Mouse (Mus musculus) intestine, postnatal 0 days (tissue): Measurements from ENCODE around the gene Usp54. TPM values are rescaled to one million over a fixed set of nuclear protein-coding genes. Genes with fewer than 3 reads are reported as not detected.
"Not testable (repeated sequence)": the region's sequence is repeated elsewhere in the genome, so short reads cannot be mapped to it uniquely, and the experiment has no call there.

Experiments
- ATAC-seq: fragments of 200-750 bp; cut with Nextera tagmentation; 2 replicates; pipeline ENCODE4 v1.8.0; 2017; ENCODE audit warnings: mild to moderate bottlenecking, moderate TSS enrichment, moderate library complexity
- H3K27ac ChIP-seq: fragments of 300-500 bp; sonication (generic); 2 replicates; pipeline ENCODE4 v1.5.1; 2014; ENCODE audit warnings: mild to moderate bottlenecking, low read depth, low read length, moderate library complexity
- H3K27me3 ChIP-seq: fragments of 300-500 bp; sonication (generic); replicated peaks from 2 replicates; pipeline ENCODE4 v1.6.1; 2014; ENCODE audit warnings: low read length, mixed read lengths; ENCODE audit not compliant: control insufficient read depth, insufficient read depth
- H3K36me3 ChIP-seq: fragments of 300-500 bp; sonication (generic); 2 replicates; pipeline ENCODE4 v1.6.1; 2014; ENCODE audit warnings: mild to moderate bottlenecking, moderate library complexity; ENCODE audit not compliant: control insufficient read depth, insufficient read depth
- H3K4me1 ChIP-seq: fragments of 300-500 bp; sonication (generic); replicated peaks from 2 replicates; pipeline ENCODE4 v1.6.1; 2014; ENCODE audit warnings: antibody characterized with exemption, low read length, mixed read lengths; ENCODE audit not compliant: control insufficient read depth, insufficient read depth
- H3K4me2 ChIP-seq: fragments of 300-500 bp; sonication (generic); replicated peaks from 2 replicates; pipeline ENCODE4 v1.6.1; 2014; ENCODE audit warnings: low read depth, mild to moderate bottlenecking, moderate library complexity
- H3K4me3 ChIP-seq: fragments of 300-500 bp; sonication (generic); 2 replicates; pipeline ENCODE4 v1.5.1; 2014; ENCODE audit warnings: low read depth, low read length
- H3K9ac ChIP-seq: fragments of 300-500 bp; sonication (generic); 2 replicates; pipeline ENCODE4 v1.6.1; 2014; ENCODE audit warnings: mild to moderate bottlenecking, low read depth, low read length
- H3K9me3 ChIP-seq: fragments of 300-500 bp; sonication (generic); 2 replicates; pipeline ENCODE4 v1.6.1; 2016; ENCODE audit warnings: mixed run types; ENCODE audit not compliant: control insufficient read depth
- CTCF ChIP-seq: sonication (generic); IDR thresholded peaks from 2 replicates; pipeline ENCODE4 v1.5.1; 2016; ENCODE audit warnings: low read depth, mild to moderate bottlenecking, control low read depth, antibody characterized with exemption, moderate library complexity
- WGBS: fragments of 180-500 bp; shearing (Covaris S2); extraction: QIAGEN DNeasy Blood & Tissue Kit; methylation state at CpG from one replicate; pipeline ENCODE4 v1.1.7; 2014; 5-methylcytosine and 5-hydroxymethylcytosine counted together
- polyA plus RNA-seq: library from polyadenylated mRNA; unstranded; fragments of >200 nt; fragmentation: Nextera tagmentation; extraction: Ambion mirVana; gene quantifications from 2 replicates; pipeline ENCODE4 v1.2.1, GENCODE M21; 2015

Gene Usp54
- polyA plus RNA-seq, 1 experiment from 2014 or later, result 2.2 TPM

DNA sequence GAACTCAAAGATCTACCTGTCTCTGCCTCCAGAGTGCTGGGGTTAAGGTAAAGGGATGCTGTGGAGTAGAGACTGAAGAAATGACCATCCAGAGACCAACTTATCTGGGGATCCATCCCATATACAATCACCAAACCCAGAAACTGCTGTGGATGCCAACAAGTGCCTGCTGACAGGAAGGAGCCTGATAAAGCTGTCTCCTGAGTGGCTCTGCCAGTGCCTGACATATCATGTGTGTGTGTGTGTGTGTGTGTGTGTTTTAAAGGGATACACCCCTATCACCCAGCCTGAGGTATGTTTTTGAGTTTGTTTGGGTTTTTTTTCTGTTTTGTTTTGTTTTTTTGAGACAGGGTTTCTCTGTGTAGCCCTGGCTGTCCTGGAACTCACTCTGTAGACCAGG is 5.5 kb upstream of the Usp54 start:
- Histone ChIP-seq H3K27ac (no peak overlapping the region), H3K9ac (no peak overlapping the region), H3K9me3 (no peaks in the 10 kb centered on the region), H3K4me3 (no peak overlapping the region), H3K4me1 (peaks cover 4% of the 10 kb centered on the region; the same call in 1 of the 2 replicates), H3K4me2 (no peak overlapping the region), H3K27me3 (no peaks in the 10 kb centered on the region), H3K36me3 (no peaks in the 10 kb centered on the region)
- ATAC-seq, result no peak
- TF ChIP-seq CTCF, result no peak

GRCm38 (mm10) chr14:20645547-20645946 is 4.7 kb upstream of the Usp54 start:
- no peak for ATAC-seq
- no peak overlapping the region for H3K4me2 ChIP-seq
- no peaks in the 10 kb centered on the region for H3K9me3 ChIP-seq
- no peak overlapping the region for H3K4me3 ChIP-seq
- H3K9ac ChIP-seq, result no peak overlapping the region
- no peak overlapping the region for H3K27ac ChIP-seq
- H3K27me3 ChIP-seq, result no peaks in the 10 kb centered on the region
- H3K36me3 ChIP-seq, result no peaks in the 10 kb centered on the region
- H3K4me1 ChIP-seq, result peaks cover 4% of the 10 kb centered on the region; the same call in 1 of the 2 replicates
- TF ChIP-seq CTCF, result peak; percentile 56
- 39% methylated on average over 3 of the region's 3 CpGs for WGBS

DNA sequence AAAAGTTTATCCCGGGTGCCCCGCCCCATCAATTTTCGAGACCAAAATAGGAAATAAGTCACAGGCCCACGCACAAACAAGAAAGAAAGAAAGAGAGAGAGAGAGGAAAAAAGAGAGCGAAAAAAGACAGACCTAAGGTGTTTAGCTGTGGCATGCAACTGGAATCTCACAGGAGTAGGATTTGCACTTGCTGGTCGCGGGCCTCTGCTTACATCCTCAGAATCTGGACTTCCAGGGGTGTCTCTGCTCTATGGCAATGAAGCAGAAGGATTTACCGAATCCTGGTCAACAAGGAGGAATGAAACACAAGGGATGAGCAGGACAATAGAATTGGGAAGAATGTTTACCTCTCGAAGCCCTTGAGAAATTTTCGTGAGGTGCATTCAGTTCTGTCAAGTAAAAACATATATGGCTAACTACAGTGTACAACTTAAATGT is 594 bp upstream of the Usp54 start:
- Histone ChIP-seq H3K27me3 (no peaks in the 10 kb centered on the region), H3K4me3 (peak overlapping the region; percentile 87), H3K27ac (peak overlapping the region; percentile 92), H3K9me3 (no peaks in the 10 kb centered on the region), H3K9ac (peak overlapping the region; percentile 93), H3K36me3 (no peaks in the 10 kb centered on the region), H3K4me1 (peaks cover 4% of the 10 kb centered on the region; the same call in 1 of the 2 replicates), H3K4me2 (peak overlapping the region; percentile 85)
- TF ChIP-seq CTCF, result no peak
- no peak for ATAC-seq
- WGBS, result 13% methylated on average over 10 of the region's 10 CpGs

DNA sequence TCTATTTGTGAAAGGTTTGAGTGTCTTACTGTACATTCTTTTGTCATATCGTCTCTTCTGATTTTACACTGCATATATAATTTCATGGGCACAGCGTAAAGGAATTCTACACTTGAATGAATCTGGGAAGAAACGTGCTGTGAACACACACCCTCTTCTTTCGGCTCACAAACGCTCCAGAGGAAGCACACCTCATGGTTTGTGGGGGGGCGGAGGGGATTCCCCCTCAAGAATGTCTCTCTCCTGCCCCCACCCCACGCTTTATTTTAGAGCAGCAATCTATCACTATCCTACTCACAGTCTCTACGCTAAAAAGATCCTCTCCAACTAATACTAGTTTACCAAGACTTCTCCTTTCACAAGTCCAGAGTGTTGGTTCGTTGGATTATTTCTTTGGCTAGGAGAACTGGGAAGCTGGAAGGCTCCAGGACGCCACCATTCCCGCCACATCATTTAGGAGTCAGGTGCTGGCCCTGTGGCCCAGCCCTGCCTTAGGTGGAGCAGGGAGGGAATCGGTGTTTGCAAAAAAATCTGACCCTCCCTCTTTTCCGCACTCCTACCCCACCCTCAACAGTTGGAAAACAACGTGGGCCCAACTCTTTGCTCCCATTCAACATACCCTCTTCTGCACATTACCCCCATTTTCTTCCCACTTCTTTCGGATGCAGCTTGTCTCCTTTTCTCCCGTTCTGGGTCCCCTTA is 794 bp downstream of the Usp54 start:
- H3K4me1 ChIP-seq, result peaks cover 4% of the 10 kb centered on the region; the same call in 1 of the 2 replicates
- TF ChIP-seq CTCF, result no peak

DNA sequence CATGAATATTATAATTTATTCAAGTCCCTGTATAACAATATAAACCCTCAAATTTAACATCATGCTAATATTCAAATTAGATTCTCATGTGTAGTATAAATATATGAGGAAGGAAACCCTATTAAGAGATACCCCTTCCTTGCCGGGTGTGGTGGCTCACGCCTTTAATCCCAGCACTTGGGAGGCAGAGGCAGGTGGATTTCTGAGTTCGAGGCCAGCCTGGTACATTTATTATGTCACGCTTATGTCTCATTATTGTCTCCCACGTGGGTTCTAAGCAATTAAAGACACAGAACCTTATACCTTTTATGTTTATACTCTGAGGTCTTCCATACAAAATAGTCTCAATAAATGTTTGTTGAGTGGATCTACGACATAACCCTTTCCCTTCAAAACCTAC is 2.2 kb downstream of the Usp54 start:
- no peaks in the 10 kb centered on the region for H3K27me3 ChIP-seq
- no peak overlapping the region for H3K9ac ChIP-seq
- H3K4me3 ChIP-seq, result no peak overlapping the region
- 91% methylated on average over 6 of the region's 6 CpGs for WGBS
- H3K4me1 ChIP-seq, result peaks cover 4% of the 10 kb centered on the region; the same call in 1 of the 2 replicates
- no peak for ATAC-seq
- no peaks in the 10 kb centered on the region for H3K9me3 ChIP-seq
- no peak overlapping the region for H3K4me2 ChIP-seq
- no peak for TF ChIP-seq CTCF
- H3K36me3 ChIP-seq, result no peaks in the 10 kb centered on the region
- no peak overlapping the region for H3K27ac ChIP-seq

More for the DNA sequence above, 794 bp downstream of the Usp54 start:
- Histone ChIP-seq H3K9ac (peak overlapping the region; percentile 93), H3K27ac (peak overlapping the region; percentile 92; the same call in 1 of the 2 replicates), H3K36me3 (no peaks in the 10 kb centered on the region), H3K4me2 (peak overlapping the region; percentile 85), H3K4me3 (peak overlapping the region; percentile 87), H3K27me3 (no peaks in the 10 kb centered on the region), H3K9me3 (no peaks in the 10 kb centered on the region)
- WGBS, result 4% methylated on average over 16 of the region's 16 CpGs
- peak; percentile 23; the same call in 1 of the 2 replicates for ATAC-seq

DNA sequence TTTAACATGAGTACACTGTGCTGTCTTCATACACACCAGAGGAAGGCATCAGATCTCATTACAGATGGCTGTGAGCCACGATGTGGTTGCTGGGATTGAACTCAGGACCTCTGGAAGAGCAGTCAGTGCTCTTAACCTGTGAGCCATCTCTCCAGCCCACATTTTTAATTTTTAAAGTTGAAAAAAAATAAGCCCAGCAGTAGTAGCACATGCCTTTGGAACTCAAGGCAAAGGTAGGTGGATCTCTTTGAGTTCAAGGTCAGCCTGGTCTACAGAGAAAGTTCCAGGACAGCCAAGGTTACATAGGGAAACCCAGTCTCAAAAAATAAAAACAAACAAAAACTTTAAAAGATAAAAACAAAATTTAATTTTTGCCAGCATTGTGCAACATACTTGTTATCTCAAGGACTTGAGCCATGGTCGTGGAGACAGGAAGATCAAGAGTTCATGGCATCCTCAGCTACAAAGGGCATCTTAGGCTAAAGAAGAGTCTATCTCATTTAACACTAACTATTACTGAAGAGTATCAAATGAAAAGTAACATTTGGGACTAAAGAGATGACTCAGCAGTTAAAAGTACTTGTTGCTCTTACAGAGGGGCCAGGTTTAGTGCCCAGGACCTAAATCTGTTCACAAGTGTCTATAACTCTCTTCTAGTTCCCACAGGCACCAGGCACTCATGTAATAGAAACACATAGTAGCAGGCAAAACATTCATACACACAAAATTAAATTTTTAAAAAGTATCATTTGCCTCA is 2.9 kb downstream of the Usp54 start:
- Histone ChIP-seq H3K9ac (no peak overlapping the region), H3K27me3 (no peaks in the 10 kb centered on the region), H3K4me2 (no peak overlapping the region), H3K9me3 (no peaks in the 10 kb centered on the region), H3K4me3 (no peak overlapping the region), H3K36me3 (no peaks in the 10 kb centered on the region), H3K4me1 (peaks cover 4% of the 10 kb centered on the region; the same call in 1 of the 2 replicates), H3K27ac (no peak overlapping the region)
- ATAC-seq, result no peak
- no peak for TF ChIP-seq CTCF
- WGBS, result 60% methylated on average over 2 of the region's 2 CpGs

- WGBS, result 96% methylated on average over 3 of the region's 3 CpGs
- H3K9ac ChIP-seq, H3K36me3 ChIP-seq, H3K4me2 ChIP-seq, H3K27ac ChIP-seq, H3K4me3 ChIP-seq, H3K4me1 ChIP-seq, H3K9me3 ChIP-seq, H3K27me3 ChIP-seq, ATAC-seq: not testable (repeated sequence)
These were observed 3.9 kb downstream of the Usp54 start for GRCm38 (mm10) chr14:20636968-20637367.
